Mouse (Mus musculus) liver, adult 2 months (tissue): ENCODE results near the gene Soga1.

Experiments
- CTCF ChIP-seq: fragments of 200-500 bp; IDR thresholded peaks from 2 replicates; pipeline ENCODE4 v1.5.1; 2011; ENCODE audit warnings: low read depth, low read length, control low read depth
- POLR2A ChIP-seq: fragments of 200-500 bp; IDR thresholded peaks from 2 replicates; pipeline ENCODE4 v1.6.1; 2011; ENCODE audit warnings: low read length, control low read depth; ENCODE audit not compliant: insufficient read depth; ENCODE audit errors: extremely low read depth

DNA sequence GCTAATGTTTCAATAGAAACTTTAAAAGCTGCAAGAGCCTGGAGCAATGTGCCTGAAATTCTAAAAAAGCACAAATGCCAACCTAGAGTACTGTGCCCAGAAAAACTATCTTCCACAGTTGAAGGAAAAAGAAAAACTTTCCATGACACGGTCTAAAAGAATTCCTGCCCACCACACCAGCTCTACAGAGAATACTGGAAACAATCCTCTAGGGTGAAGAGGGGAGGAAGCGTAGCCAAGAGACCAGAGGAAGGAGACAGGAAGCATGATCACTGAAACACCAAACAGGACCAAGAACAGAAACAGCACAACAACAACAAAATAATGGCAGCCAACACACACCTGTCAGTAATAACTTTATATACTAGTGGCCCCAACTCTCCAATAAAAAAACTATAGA, 99.0 kb downstream of the Soga1 start:
- TF ChIP-seq CTCF (no peak), POLR2A (no peak)
